Mouse (Mus musculus) thymus, postnatal 0 days (tissue): ENCODE measurements around the gene Tlr9. TPM values are rescaled to one million over a fixed set of nuclear protein-coding genes. Genes with fewer than 3 reads are reported as not detected.

Experiments
- DNase-seq: peaks from one replicate; pipeline ENCODE4 v3.0.0-alpha.2; 2015; ENCODE audit warnings: low spot score
- microRNA counts: library from miRNA; unstranded; fragments of <30 nt; microRNA quantifications from one replicate; lab custom pipeline; 2015
- microRNA-seq: library from miRNA; unstranded; fragments of <30 nt; microRNA quantifications from one replicate; pipeline ENCODE4, GENCODE M21; 2016; ENCODE audit warnings: borderline number of aligned reads
- polyA plus RNA-seq: library from polyadenylated mRNA; unstranded; fragments of >200 nt; fragmentation: Nextera tagmentation; extraction: Ambion mirVana; gene quantifications from 2 replicates; pipeline ENCODE4 v1.2.1, GENCODE M21; 2015

The Tlr9 gene
- polyA plus RNA-seq, 1 experiment from 2014 or later: 0.30 TPM

- no peak for DNase-seq
Observed at GRCm38 (mm10) chr9:106266936-106267657, 44.7 kb downstream of the Tlr9 start.

- DNase-seq: no peak
Observed at GRCm38 (mm10) chr9:106268421-106268820, 46.0 kb downstream of the Tlr9 start.

- DNase-seq: no peak
Observed at GRCm38 (mm10) chr9:106269076-106269788, 46.8 kb downstream of the Tlr9 start.

GRCm38 (mm10) chr9:106269879-106270278 is 47.5 kb downstream of the Tlr9 start:
- no peak for DNase-seq

- no peak for DNase-seq
Observed at GRCm38 (mm10) chr9:106270656-106271055, 48.3 kb downstream of the Tlr9 start.

GRCm38 (mm10) chr9:106272288-106272687 is 49.9 kb downstream of the Tlr9 start:
- no peak for DNase-seq

GRCm38 (mm10) chr9:106273276-106273675 is 50.9 kb downstream of the Tlr9 start:
- DNase-seq: no peak

GRCm38 (mm10) chr9:106273791-106274190 is 51.4 kb downstream of the Tlr9 start:
- no peak for DNase-seq

GRCm38 (mm10) chr9:106274652-106275180 is 52.3 kb downstream of the Tlr9 start:
- no peak for DNase-seq

GRCm38 (mm10) chr9:106275806-106276205 is 53.4 kb downstream of the Tlr9 start:
- no peak for DNase-seq

MicroRNA genes within 50 kb of the gene (microRNA counts, 519-probe panel; counts per million panel counts)
- 8,555 counts per million, percentile 98 among the panel's probes with 10 or more counts for microRNA mmu-let-7g (lab: Ali Mortazavi, UCI)

Small RNA genes lying within 50 kb of the gene (microRNA-seq; reads per million reads assigned to microRNA genes)
- 84,259 reads per million, percentile 100 among the genes with 10 or more reads in this experiment for gene Mirlet7g

Other genes with a start within 250 kb of the Tlr9 start
- gene Col6a4, start 125.8 kb upstream of the Tlr9 start, polyA plus RNA-seq: 0.34 and 1.1 TPM in 2 replicates
- 3.8 and 4.3 TPM in 2 replicates for gene Glyctk, start 64.5 kb upstream of the Tlr9 start, polyA plus RNA-seq
- 19.1 and 20.5 TPM in 2 replicates for gene Wdr82, start 51.7 kb upstream of the Tlr9 start, polyA plus RNA-seq
- gene Ppm1m, start 22.9 kb upstream of the Tlr9 start, polyA plus RNA-seq: 21.0 and 21.4 TPM in 2 replicates
- gene Twf2, start 19.5 kb upstream of the Tlr9 start, polyA plus RNA-seq: 138 and 141 TPM in 2 replicates
- gene Alas1, start 26.1 kb downstream of the Tlr9 start, polyA plus RNA-seq: 80.1 and 93.8 TPM in 2 replicates
- 35.6 and 37.2 TPM in 2 replicates for gene Poc1a, start 58.5 kb downstream of the Tlr9 start, polyA plus RNA-seq
- 9.1 and 11.3 TPM in 2 replicates for gene Dusp7, start 146.0 kb downstream of the Tlr9 start, polyA plus RNA-seq
- 1,071 and 1,139 TPM in 2 replicates for gene Rpl29, start 206.9 kb downstream of the Tlr9 start, polyA plus RNA-seq
- 17.4 and 18.3 TPM in 2 replicates for gene Acy1, start 215.7 kb downstream of the Tlr9 start, polyA plus RNA-seq
- gene Abhd14b, start 224.9 kb downstream of the Tlr9 start, polyA plus RNA-seq: 9.4 and 13.0 TPM in 2 replicates
- 15.7 and 19.6 TPM in 2 replicates for gene Abhd14a, start 225.1 kb downstream of the Tlr9 start, polyA plus RNA-seq
- 12.6 and 16.3 TPM in 2 replicates for gene Pcbp4, start 230.7 kb downstream of the Tlr9 start, polyA plus RNA-seq
- gene Gpr62, start 243.3 kb downstream of the Tlr9 start, polyA plus RNA-seq: 0.17 and 0.20 TPM in 2 replicates